Mouse (Mus musculus) heart, embryonic 13.5 days (tissue): ENCODE data around the gene Bhlha9. TPM values are rescaled to one million over a fixed set of nuclear protein-coding genes. Genes with fewer than 3 reads are reported as not detected.

ENCODE experiments used
- ATAC-seq: fragments of 200-750 bp; cut with Nextera tagmentation; 2 replicates; pipeline ENCODE4 v1.8.0; 2017; ENCODE audit warnings: moderate TSS enrichment; ENCODE audit not compliant: insufficient number of reproducible peaks, low FRiP score, low TSS enrichment; ENCODE audit errors: extremely low read depth
- H3K27ac ChIP-seq: fragments of 300-500 bp; sonication (generic); replicated peaks from 2 replicates; pipeline ENCODE4 v1.5.1; 2015; ENCODE audit warnings: moderate library complexity, mild to moderate bottlenecking, inconsistent platforms
- H3K27me3 ChIP-seq: fragments of 300-500 bp; sonication (generic); replicated peaks from 2 replicates; pipeline ENCODE4 v1.6.1; 2015; ENCODE audit warnings: mild to moderate bottlenecking, inconsistent platforms
- H3K36me3 ChIP-seq: fragments of 300-500 bp; sonication (generic); 2 replicates; pipeline ENCODE4 v1.6.1; 2015; ENCODE audit warnings: mild to moderate bottlenecking, inconsistent platforms
- H3K4me1 ChIP-seq: fragments of 300-500 bp; sonication (generic); 2 replicates; pipeline ENCODE4 v1.6.1; 2015; ENCODE audit warnings: inconsistent platforms
- H3K4me2 ChIP-seq: fragments of 300-500 bp; sonication (generic); 2 replicates; pipeline ENCODE4 v1.6.1; 2015; ENCODE audit warnings: inconsistent platforms, mild to moderate bottlenecking, moderate library complexity
- H3K4me3 ChIP-seq: fragments of 300-500 bp; sonication (generic); 2 replicates; pipeline ENCODE4 v1.5.1; 2015; ENCODE audit warnings: moderate library complexity, mild to moderate bottlenecking, inconsistent platforms
- H3K9ac ChIP-seq: fragments of 300-500 bp; sonication (generic); 2 replicates; pipeline ENCODE4 v1.6.1; 2015; ENCODE audit warnings: inconsistent platforms, mild to moderate bottlenecking, moderate library complexity
- H3K9me3 ChIP-seq: fragments of 300-500 bp; sonication (generic); 2 replicates; pipeline ENCODE4 v1.6.1; 2016; ENCODE audit warnings: inconsistent platforms
- WGBS: fragments of 180-500 bp; shearing (Covaris S2); methylation state at CpG from one replicate; pipeline ENCODE4 v1.1.7; 2015; ENCODE audit warnings: mixed read lengths; 5-methylcytosine and 5-hydroxymethylcytosine counted together
- polyA plus RNA-seq: library from polyadenylated mRNA; unstranded; fragments of >200 nt; fragmentation: Nextera tagmentation; extraction: Ambion mirVana; gene quantifications from 2 replicates; pipeline ENCODE4 v1.2.1, GENCODE M21; 2015

Gene Bhlha9
- polyA plus RNA-seq, 1 experiment from 2014 or later = 0.28 TPM

DNA sequence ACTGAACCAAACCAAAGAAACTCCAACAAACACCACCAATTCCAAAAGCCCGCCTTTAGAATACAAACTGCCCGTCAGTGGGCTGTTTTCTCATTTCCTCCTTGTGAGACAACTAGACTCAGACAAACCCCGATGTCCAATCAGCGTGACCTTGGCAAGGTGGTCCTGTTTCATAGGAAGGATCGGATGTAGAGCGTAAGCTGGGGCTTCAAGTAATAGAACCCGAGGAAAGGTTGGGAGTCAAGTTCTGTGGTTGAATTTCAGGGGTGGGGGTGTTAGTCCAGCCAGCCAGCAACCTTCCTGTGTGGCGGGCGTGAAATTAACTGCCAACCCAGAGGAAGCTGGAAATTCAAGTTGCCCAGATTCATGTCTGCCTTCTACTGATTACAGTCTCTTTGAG is 27.2 kb upstream of the Bhlha9 start:
- Histone ChIP-seq H3K27me3 (peaks cover 22% of the 10 kb centered on the region), H3K27ac (no peak overlapping the region), H3K4me3 (no peak overlapping the region), H3K36me3 (no peaks in the 10 kb centered on the region), H3K9ac (no peak overlapping the region), H3K4me2 (no peak overlapping the region), H3K9me3 (no peaks in the 10 kb centered on the region), H3K4me1 (peaks cover 16% of the 10 kb centered on the region)
- WGBS = 69% methylated on average over 9 of the region's 9 CpGs
- no peak for ATAC-seq

GRCm38 (mm10) chr11:76645955-76646354 is 26.3 kb upstream of the Bhlha9 start:
- Histone ChIP-seq H3K9me3 (no peaks in the 10 kb centered on the region), H3K4me2 (peak overlapping the region; percentile 65), H3K9ac (peak overlapping the region; percentile 28; the same call in 1 of the 2 replicates), H3K4me3 (peak overlapping the region; percentile 37), H3K4me1 (peaks cover 16% of the 10 kb centered on the region), H3K36me3 (no peaks in the 10 kb centered on the region), H3K27me3 (peaks cover 25% of the 10 kb centered on the region), H3K27ac (no peak overlapping the region)
- WGBS = under 1% methylated on average over 19 of the region's 19 CpGs
- no peak for ATAC-seq

DNA sequence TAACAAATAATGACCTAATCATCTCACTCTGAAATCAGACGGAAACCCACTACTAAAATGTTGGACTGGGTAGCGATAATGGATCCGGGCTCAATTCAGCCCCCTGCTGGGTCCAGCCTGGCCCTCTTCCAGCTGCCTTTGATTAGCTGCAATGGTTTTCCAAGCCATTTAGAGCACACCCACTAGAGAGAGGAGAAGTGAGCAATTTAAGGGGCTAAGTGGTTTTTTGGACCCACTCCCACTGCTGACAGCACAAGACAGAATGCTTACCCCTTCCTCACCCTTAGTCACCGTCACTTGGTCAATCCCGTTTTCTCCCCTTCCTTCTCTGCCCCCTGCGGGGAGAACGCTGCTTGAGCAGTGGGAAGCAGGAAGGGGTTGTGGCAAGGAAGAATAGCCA is 25.2 kb upstream of the Bhlha9 start:
- Histone ChIP-seq H3K9ac (peak overlapping the region; percentile 60), H3K4me2 (peak overlapping the region; percentile 71), H3K4me3 (peak overlapping the region; percentile 39), H3K27me3 (peaks cover 25% of the 10 kb centered on the region), H3K4me1 (peaks cover 16% of the 10 kb centered on the region), H3K27ac (no peak overlapping the region), H3K9me3 (no peaks in the 10 kb centered on the region), H3K36me3 (no peaks in the 10 kb centered on the region)
- 4% methylated on average over 7 of the region's 7 CpGs for WGBS
- ATAC-seq = no peak

DNA sequence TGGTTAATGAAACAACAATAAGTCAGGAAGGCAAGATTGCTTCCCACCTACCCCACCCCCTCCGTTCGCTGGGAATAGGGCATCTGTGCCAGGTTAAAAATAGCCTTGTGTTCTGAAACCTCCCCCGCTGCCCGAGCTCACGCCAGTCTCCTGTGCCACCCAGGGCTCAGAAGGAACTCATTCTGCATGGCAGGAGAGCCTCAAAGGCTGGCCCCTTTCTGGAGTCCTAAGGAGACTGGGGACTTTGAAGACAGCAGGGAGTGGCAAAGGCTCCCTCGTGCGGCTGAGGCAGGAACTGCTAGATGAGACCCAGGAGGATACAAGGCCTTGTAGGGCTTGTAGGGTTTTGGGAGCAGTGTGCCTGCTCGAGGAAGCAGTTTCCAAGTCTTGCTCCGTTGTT is 24.8 kb upstream of the Bhlha9 start:
- no peak for ATAC-seq
- WGBS = 9% methylated on average over 9 of the region's 9 CpGs

GRCm38 (mm10) chr11:76650862-76651560 is 21.3 kb upstream of the Bhlha9 start:
- Histone ChIP-seq H3K4me3 (no peak overlapping the region), H3K36me3 (no peaks in the 10 kb centered on the region), H3K9ac (no peak overlapping the region), H3K4me2 (no peak overlapping the region), H3K4me1 (peaks cover 19% of the 10 kb centered on the region), H3K9me3 (no peaks in the 10 kb centered on the region), H3K27ac (no peak overlapping the region), H3K27me3 (peaks cover 7% of the 10 kb centered on the region; the same call in 1 of the 2 replicates)
- no peak for ATAC-seq
- WGBS = 48% methylated on average over 12 of the region's 14 CpGs

More for the DNA sequence above, 24.8 kb upstream of the Bhlha9 start:
- Histone ChIP-seq H3K36me3 (no peaks in the 10 kb centered on the region), H3K4me3 (peak overlapping the region; percentile 39), H3K27ac (no peak overlapping the region), H3K27me3 (peaks cover 25% of the 10 kb centered on the region), H3K9me3 (no peaks in the 10 kb centered on the region), H3K9ac (peak overlapping the region; percentile 60), H3K4me2 (peak overlapping the region; percentile 71), H3K4me1 (peaks cover 16% of the 10 kb centered on the region)

- no peak overlapping the region for H3K27ac ChIP-seq
- peaks cover 2% of the 10 kb centered on the region; the same call in 1 of the 2 replicates for H3K4me1 ChIP-seq
- H3K9me3 ChIP-seq = no peaks in the 10 kb centered on the region
- no peak overlapping the region for H3K9ac ChIP-seq
- WGBS = 67% methylated on average over 3 of the region's 3 CpGs
- peaks cover 5% of the 10 kb centered on the region; the same call in 1 of the 2 replicates for H3K27me3 ChIP-seq
- H3K36me3 ChIP-seq = no peaks in the 10 kb centered on the region
- no peak overlapping the region for H3K4me3 ChIP-seq
- no peak overlapping the region for H3K4me2 ChIP-seq
- ATAC-seq = no peak
Observed at GRCm38 (mm10) chr11:76652838-76653334, 19.4 kb upstream of the Bhlha9 start.

- Histone ChIP-seq H3K4me2 (peak overlapping the region; percentile 64), H3K36me3 (no peaks in the 10 kb centered on the region), H3K4me3 (peak overlapping the region; percentile 36), H3K9ac (peak overlapping the region; percentile 71), H3K4me1 (peaks cover 2% of the 10 kb centered on the region; the same call in 1 of the 2 replicates), H3K27me3 (peaks cover 2% of the 10 kb centered on the region; the same call in 1 of the 2 replicates), H3K9me3 (no peaks in the 10 kb centered on the region), H3K27ac (no peak overlapping the region)
- 8% methylated on average over 10 of the region's 10 CpGs for WGBS
- no peak for ATAC-seq
Observed at GRCm38 (mm10) chr11:76655106-76655505, 17.2 kb upstream of the Bhlha9 start.

- no peak overlapping the region for H3K9ac ChIP-seq
- no peaks in the 10 kb centered on the region for H3K27me3 ChIP-seq
- H3K4me2 ChIP-seq = no peak overlapping the region
- peaks cover 2% of the 10 kb centered on the region; the same call in 1 of the 2 replicates for H3K4me1 ChIP-seq
- no peak overlapping the region for H3K27ac ChIP-seq
- WGBS = 56% methylated on average over 4 of the region's 4 CpGs
- no peak overlapping the region for H3K4me3 ChIP-seq
- H3K9me3 ChIP-seq = no peaks in the 10 kb centered on the region
- ATAC-seq = no peak
- no peaks in the 10 kb centered on the region for H3K36me3 ChIP-seq
Observed at GRCm38 (mm10) chr11:76657450-76657970, 14.8 kb upstream of the Bhlha9 start.

DNA sequence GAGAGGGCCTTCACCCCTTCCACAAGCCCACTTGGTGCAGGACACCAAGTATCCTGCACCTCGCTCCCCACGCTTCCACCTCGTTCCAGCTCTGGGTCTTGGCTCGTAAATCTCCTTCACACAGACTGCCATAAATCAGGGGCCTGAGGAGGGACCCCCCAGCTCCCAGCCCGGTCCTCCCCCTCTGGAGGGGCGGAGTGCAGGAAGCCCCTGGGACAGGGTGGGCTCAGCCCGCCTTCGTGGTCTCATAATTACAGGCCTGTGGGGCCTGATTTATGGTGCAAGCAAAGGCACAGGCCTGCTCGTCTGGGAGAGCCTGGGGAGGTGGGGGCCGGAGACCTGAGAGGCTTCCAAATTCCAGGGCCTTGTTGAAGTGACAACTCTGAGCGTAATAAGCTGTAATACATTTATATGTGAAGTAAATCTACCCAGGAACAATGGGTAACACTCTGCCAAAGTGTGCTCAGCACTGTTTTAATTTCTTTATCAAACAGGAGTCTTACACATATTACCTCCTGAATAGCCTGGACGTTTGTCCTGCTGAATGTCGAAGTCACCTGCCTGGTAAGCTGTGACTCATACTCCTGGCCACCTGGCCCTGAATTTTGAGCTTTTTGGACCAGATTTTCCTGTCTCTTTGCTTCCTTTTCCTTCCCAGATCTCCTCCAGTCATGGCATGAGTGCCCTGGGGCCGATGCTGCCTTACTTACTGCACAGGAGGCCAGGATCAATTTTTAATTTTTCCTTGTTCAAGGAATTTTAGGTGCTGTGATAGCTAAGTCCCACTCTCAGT is 12.9 kb upstream of the Bhlha9 start:
- ATAC-seq = no peak
- H3K4me3 ChIP-seq = no peak overlapping the region
- no peak overlapping the region for H3K27ac ChIP-seq
- H3K27me3 ChIP-seq = peaks cover 16% of the 10 kb centered on the region
- H3K9ac ChIP-seq = no peak overlapping the region
- H3K36me3 ChIP-seq = no peaks in the 10 kb centered on the region
- no peaks in the 10 kb centered on the region for H3K9me3 ChIP-seq
- no peak overlapping the region for H3K4me2 ChIP-seq
- H3K4me1 ChIP-seq = peaks cover 2% of the 10 kb centered on the region; the same call in 1 of the 2 replicates
- WGBS = 63% methylated on average over 14 of the region's 14 CpGs

DNA sequence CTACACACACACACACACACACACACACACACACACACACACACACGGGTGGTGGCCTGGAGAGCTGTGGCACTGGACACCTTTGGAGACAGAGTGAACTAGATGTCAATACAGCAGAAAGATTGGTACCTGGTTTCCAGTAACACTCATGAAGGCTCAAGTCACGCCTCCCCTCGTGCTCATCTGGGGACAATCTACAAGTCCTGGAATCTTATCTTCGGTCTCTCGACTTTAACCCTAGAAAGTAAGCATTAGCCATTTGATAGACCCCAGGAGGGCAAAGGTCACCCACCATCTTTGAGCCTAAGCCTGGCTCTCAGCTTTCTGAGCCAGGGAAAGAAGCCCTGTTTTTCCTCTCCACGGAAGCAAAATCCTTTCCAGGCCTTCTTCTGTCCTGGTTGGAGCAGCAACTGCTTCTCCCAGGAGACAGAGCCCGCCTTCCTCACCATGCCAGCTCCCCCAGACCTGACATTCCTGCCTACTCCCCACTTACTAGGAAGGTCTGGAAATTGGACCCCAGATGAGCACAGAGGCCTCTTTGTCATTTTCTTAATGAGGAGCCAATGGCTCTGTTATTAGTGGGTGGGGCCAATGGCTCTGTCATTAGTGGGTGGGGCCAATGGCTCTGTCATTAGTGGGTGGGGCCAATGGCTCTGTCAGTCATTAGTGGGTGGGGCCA is 10.3 kb upstream of the Bhlha9 start:
- no peak for ATAC-seq
- H3K9me3 ChIP-seq = no peaks in the 10 kb centered on the region
- no peak overlapping the region for H3K4me2 ChIP-seq
- 45% methylated on average over 7 of the region's 7 CpGs for WGBS
- H3K9ac ChIP-seq = no peak overlapping the region
- H3K27ac ChIP-seq = no peak overlapping the region
- no peaks in the 10 kb centered on the region for H3K36me3 ChIP-seq
- peaks cover 42% of the 10 kb centered on the region for H3K27me3 ChIP-seq
- H3K4me3 ChIP-seq = no peak overlapping the region
- H3K4me1 ChIP-seq = peaks cover 8% of the 10 kb centered on the region
